In the genomic region with DNA sequence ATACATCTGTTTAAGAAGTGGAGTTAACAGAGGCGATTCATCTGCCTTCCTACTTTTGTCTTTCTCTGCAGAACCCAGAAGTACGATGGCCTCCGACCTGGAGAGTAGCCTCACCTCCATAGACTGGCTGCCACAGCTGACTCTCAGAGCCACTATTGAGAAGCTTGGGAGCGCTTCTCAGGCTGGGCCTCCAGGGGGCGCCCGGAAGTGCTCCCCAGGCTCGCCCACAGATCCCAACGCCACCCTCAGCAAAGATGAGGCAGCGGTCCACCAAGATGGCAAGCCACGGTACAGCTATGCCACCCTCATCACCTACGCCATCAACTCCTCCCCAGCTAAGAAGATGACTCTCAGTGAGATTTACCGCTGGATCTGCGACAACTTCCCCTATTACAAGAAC, we compare ENCODE assay signal across 1 mouse cellular context.
TF ChIP-seq lines count a peak whose summit lies in the region.

No protein-coding gene starts in this region.

TF ChIP-seq in CH12.LX, 34 proteins besides CTCF, POLR2A, EP300 and RAD21 (continued from another document):
- TF ChIP-seq USF2 (conservative IDR thresholded peaks at IDR 0.05; ENCODE audit: low read depth, low read length) = no peak
TF ChIP-seq in CH12.LX: peak in this region for 1.
